Mouse (Mus musculus) ES-E14 (cell line): ENCODE results near the gene Klhl12. TPM values are rescaled to one million over a fixed set of nuclear protein-coding genes. Genes with fewer than 3 reads are reported as not detected.

Experiments
- DNase-seq: peaks from one replicate; pipeline ENCODE4 v3.0.0-alpha.2; 2013; ENCODE audit warnings: low read depth, low spot score
- H3K27ac ChIP-seq: 2 replicates; pipeline ENCODE4 v1.5.1; 2012; ENCODE audit warnings: low read depth, mild to moderate bottlenecking, low read length, moderate library complexity, mixed read lengths; ENCODE audit not compliant: poor library complexity, insufficient read depth, severe bottlenecking
- H3K36me3 ChIP-seq: 2 replicates; pipeline ENCODE4 v1.6.1; 2012; ENCODE audit warnings: mild to moderate bottlenecking, low read length, moderate library complexity, mixed read lengths; ENCODE audit not compliant: control insufficient read depth, poor library complexity, insufficient read depth, severe bottlenecking
- H3K4me1 ChIP-seq, 2 experiments: fragments of 150-350 bp in 1 of 2; sonication (generic) in 1 of 2; 2 replicates each; pipeline ENCODE4 v1.6.1; 2012; ENCODE audit warnings: low read length in 2 of 2, mild to moderate bottlenecking in 1 of 2, mixed read lengths in 1 of 2; ENCODE audit not compliant: control insufficient read depth in 2 of 2, insufficient read depth in 2 of 2, poor library complexity in 1 of 2
- H3K4me3 ChIP-seq, 2 experiments: fragments of 150-350 bp in 1 of 2; sonication (generic) in 1 of 2; 2 replicates each; pipeline ENCODE4 v1.5.1; 2012; ENCODE audit warnings: low read length in 2 of 2, low read depth in 1 of 2, mild to moderate bottlenecking in 1 of 2, mixed read lengths in 1 of 2; ENCODE audit not compliant: insufficient read depth in 1 of 2, poor library complexity in 1 of 2, severe bottlenecking in 1 of 2
- H3K9ac ChIP-seq: 2 replicates; pipeline ENCODE4 v1.6.1; 2012; ENCODE audit warnings: low read depth, mild to moderate bottlenecking, low read length, mixed read lengths; ENCODE audit not compliant: poor library complexity, insufficient read depth, severe bottlenecking
- H3K9me3 ChIP-seq: fragments of 150-350 bp; sonication (generic); 2 replicates; pipeline ENCODE4 v1.6.1; 2012; ENCODE audit warnings: low read depth, mild to moderate bottlenecking, low read length; ENCODE audit not compliant: control insufficient read depth, insufficient read depth
- CHD2 ChIP-seq: IDR thresholded peaks from 2 replicates; pipeline ENCODE4 v1.6.1; 2014; ENCODE audit warnings: mild to moderate bottlenecking, low read depth, low read length, inconsistent platforms
- HCFC1 ChIP-seq: IDR thresholded peaks from 2 replicates; pipeline ENCODE4 v1.6.1; 2012; ENCODE audit warnings: low read length, inconsistent platforms, borderline replicate concordance; ENCODE audit not compliant: insufficient read depth
- MAFK ChIP-seq: IDR thresholded peaks from 2 replicates; pipeline ENCODE4 v1.6.1; 2014; ENCODE audit warnings: mild to moderate bottlenecking, low read depth, low read length, inconsistent platforms; ENCODE audit not compliant: insufficient read depth
- ZC3H11A ChIP-seq: IDR thresholded peaks from 2 replicates; pipeline ENCODE4 v1.6.1; 2012; ENCODE audit warnings: low read depth, mild to moderate bottlenecking, inconsistent platforms, low read length, borderline replicate concordance
- ZNF384 ChIP-seq: IDR thresholded peaks from 2 replicates; pipeline ENCODE4 v1.6.1; 2012; ENCODE audit warnings: low read depth, low read length, inconsistent platforms
- in situ Hi-C, 2 experiments: fragments of 600-800 bp; cut with MboI; formaldehyde crosslinking; loops; one replicate each; pipeline ENCODE4 v1.15.1; 2025; ENCODE audit warnings: low sequenced_read_pairs in 2 of 2, inconsistent platforms in 1 of 2; ENCODE audit not compliant: unreplicated experiment in 2 of 2
- total RNA-seq: library from RNA; depleted of rRNA; stranded (reverse); fragments of 300-350 nt; gene quantifications from 2 replicates; pipeline ENCODE4 v1.2.3, GENCODE M21; 2012

Klhl12 gene
- total RNA-seq, 1 experiment = 22.7 TPM

DNA sequence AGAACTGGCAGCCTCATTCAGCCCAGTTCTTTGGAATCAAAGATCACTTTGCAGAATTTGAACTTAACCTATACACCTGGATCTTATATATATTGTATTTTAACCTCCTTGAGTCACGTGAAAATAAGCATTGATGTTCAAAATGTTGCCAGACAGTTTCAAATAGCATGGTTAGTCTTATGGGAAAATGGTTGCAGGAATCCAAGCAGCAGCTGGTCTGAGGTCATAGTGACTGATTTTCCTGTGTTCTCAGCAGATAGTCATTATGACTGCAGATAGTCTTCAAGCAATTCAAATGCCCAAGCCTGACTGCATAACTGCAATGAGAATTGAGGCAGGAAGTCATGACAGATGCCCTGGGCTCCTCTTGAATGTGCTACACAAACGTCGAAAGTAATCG lies 56.9 kb downstream of the Klhl12 start:
- in situ Hi-C loops = no loop called here
- TF ChIP-seq CHD2 = no peak
- no peak for TF ChIP-seq HCFC1
- TF ChIP-seq ZC3H11A = no peak

DNA sequence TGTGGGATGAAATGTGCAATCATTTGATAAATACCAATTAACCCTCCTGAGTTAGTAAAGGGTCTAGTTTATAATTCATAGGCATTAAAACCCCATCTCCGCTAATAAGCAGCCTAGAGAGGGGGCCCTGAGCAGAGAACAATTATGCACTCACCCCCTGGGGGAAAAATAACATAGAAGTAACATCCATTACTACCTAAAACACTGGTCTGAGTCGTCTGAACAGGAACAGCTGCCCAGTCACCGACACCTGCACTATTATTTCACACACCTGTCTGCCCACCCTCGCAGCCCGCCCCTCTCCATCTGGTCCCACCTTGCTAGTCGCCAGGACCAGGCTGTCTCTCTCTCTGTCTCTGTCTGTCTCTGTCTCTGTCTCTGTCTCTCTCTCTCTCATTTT lies 57.3 kb downstream of the Klhl12 start:
- Histone ChIP-seq H3K4me3 (no peak overlapping the region; a peak in 1 of 4 replicates), H3K36me3 (no peaks in the 10 kb centered on the region), H3K4me1 (peaks cover 2 to 6% of the 10 kb centered on the region in 2 experiments; a peak in 2 of 4 replicates), H3K9me3 (no peaks in the 10 kb centered on the region), H3K9ac (no peak overlapping the region), H3K27ac (no peak overlapping the region)
- in situ Hi-C loops = no loop called here
- TF ChIP-seq ZC3H11A (no peak), HCFC1 (no peak), ZNF384 (no peak), MAFK (no peak), CHD2 (no peak)
- DNase-seq = no peak

More for the DNA sequence above, 56.9 kb downstream of the Klhl12 start:
- Histone ChIP-seq H3K9ac (no peak overlapping the region), H3K27ac (no peak overlapping the region), H3K9me3 (no peaks in the 10 kb centered on the region), H3K4me3 (no peak overlapping the region), H3K36me3 (no peaks in the 10 kb centered on the region), H3K4me1 (peaks cover 2 to 4% of the 10 kb centered on the region in 2 experiments; a peak in 2 of 4 replicates)
- DNase-seq = no peak

- in situ Hi-C loops = no loop called here
- Histone ChIP-seq H3K4me1 (peaks cover 2 to 6% of the 10 kb centered on the region in 2 experiments; a peak in 2 of 4 replicates), H3K4me3 (peak overlapping the region; percentile 51 to 62), H3K9ac (peak overlapping the region; percentile 9), H3K36me3 (no peaks in the 10 kb centered on the region), H3K9me3 (no peaks in the 10 kb centered on the region), H3K27ac (no peak overlapping the region)
- no peak for TF ChIP-seq MAFK
- TF ChIP-seq HCFC1 = no peak
- no peak for TF ChIP-seq ZNF384
- no peak for TF ChIP-seq CHD2
- TF ChIP-seq ZC3H11A = no peak
- DNase-seq = no peak
Measured at GRCm38 (mm10) chr1:134513312-134513860, 58.1 kb downstream of the Klhl12 start.

DNA sequence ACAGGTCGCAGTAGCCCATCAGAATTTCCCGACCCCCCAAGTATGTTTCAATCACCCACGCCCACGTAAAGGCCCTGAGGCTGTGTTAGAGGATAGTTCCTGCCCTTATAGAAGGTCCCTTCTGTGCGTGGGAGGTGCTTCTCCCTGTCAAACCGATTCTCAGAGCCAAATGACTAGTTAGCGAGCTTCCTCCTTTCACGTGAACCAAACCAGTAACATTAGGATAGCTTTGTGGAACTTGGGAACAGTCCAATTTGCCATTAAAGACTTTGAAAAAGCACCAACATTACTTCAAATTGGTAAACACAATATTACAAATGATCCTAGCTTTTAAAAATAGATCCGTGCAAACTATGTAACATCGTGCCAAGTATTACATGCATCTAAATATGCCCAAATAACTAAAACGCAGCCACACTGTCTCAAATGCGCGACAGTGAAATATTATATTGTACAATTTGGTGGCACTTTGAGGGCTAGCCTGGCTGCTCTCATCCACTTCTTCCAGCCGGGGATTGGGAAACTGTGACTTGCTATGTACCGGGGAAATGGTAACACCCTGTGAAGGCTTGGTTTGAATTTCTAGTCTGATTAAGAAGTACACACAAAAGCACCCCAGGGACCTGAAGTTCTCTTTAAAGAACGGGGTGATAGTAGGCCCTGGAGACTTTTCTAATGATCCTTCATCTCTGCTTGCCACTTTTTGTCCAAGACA lies 58.7 kb downstream of the Klhl12 start:
- Histone ChIP-seq H3K27ac (no peak overlapping the region), H3K9me3 (no peaks in the 10 kb centered on the region), H3K36me3 (no peaks in the 10 kb centered on the region), H3K9ac (no peak overlapping the region), H3K4me1 (peaks cover 4 to 6% of the 10 kb centered on the region in 2 experiments; a peak in 3 of 4 replicates), H3K4me3 (peak overlapping the region; percentile 51 to 62)
- TF ChIP-seq CHD2 (no peak), ZNF384 (no peak), HCFC1 (no peak), ZC3H11A (no peak), MAFK (no peak)
- DNase-seq = no peak
- in situ Hi-C loops = no loop called here
